Mouse (Mus musculus): ENCODE results near the gene Cpsf4l.

Cpsf4l gene

DNA sequence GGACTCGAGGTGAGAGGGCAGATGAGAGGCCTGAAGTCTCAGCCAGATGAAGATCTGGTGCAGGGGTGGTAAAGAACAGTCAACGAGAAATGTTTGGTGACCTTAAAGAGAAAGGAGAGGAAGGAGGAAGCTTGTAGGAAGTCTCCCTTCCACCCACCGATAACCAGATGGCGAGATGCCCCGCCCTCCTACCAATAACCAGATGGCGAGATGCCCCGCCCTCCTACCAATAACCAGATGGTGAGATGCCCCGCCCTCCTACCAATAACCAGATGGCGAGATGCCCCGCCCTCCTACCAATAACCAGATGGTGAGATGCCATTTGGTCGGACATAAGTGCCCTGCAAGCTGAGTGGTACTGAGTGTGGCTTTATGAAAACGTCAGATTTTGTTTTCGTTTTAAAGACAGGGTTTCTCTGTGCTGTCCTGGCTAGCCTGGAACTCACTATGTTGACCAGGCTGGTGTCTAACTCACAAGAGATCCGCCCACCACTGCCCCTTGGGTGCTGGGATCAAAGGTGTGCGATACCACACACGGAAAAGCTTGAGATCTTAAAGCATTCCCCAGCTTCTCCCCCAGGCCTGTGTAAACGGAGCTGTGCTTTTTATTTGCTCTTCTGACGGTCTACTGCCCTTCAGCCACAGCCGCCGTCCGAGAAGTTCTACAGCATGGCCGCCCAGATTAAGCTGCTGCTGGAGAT lies 58.5 kb downstream of the Cpsf4l start:
- in situ Hi-C loops (cut with MboI, MseI): loop anchor here (25.0 kb wide), 2 partner anchors 1011 to 1761 kb away; partner anchors contain the start of genes Atp5h (in 1 of the 2), Kctd2 (in 1 of the 2), Mrpl58 (in 1 of the 2) and Rpl38 (in 1 of the 2)

DNA sequence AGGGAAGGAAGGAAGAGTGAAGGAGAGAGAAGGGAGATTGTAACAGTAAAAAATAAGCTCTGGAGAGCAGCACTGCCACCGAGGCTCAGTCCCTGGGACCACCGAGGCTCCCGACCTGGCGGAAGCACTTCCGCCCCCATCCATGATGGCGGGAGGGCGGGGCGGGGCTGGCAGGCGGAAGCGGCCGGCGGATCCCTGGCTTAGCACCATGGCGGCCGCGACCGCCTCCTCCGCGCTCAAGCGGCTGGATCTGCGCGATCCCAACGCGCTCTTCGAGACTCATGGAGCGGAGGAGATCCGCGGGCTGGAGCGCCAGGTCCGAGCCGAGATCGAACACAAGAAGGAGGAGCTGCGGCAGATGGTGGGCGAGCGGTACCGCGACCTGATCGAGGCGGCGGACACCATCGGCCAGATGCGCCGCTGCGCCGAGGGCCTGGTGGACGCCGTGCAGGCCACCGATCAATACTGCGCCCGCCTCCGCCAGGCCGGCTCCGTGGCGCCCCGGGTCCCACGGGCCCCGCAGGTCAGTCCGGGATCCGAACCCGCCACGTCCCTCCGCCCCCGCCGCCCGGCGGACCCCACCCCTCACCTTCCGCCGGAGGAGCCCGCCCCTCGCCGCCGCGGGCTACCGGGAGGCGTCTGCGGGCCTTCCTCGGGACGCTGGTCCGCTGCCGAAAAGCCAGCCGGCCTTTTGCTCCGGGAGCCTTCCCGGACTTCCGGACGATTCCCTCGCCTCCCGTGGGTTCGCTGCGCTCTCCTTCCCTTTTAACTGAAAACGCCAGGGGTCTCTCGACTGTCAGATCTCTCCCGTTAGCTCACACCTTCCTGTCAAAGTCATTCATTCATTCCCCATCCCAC lies 60.2 kb downstream of the Cpsf4l start, which contains the start of gene Slc39a11:
Gene Slc39a11 (minus strand): TSS at position 727 of the 858 bp plus-strand sequence.
- in situ Hi-C loops (cut with MboI, MseI): loop anchor here (25.0 kb wide), 2 partner anchors 1013 to 1763 kb away; partner anchors contain the start of genes Atp5h (in 1 of the 2), Kctd2 (in 1 of the 2), Mrpl58 (in 1 of the 2) and Rpl38 (in 1 of the 2)

GRCm38 (mm10) chr11:113648690-113649352 lies 61.0 kb downstream of the Cpsf4l start, which contains the start of gene Cog1:
TSS of gene Cog1 (plus strand) at chr11:113649169.
- in situ Hi-C loops (cut with MboI, MseI): no loop called here
